Mouse (Mus musculus): Measurements from ENCODE around the gene A930002H24Rik.

The A930002H24Rik gene

DNA sequence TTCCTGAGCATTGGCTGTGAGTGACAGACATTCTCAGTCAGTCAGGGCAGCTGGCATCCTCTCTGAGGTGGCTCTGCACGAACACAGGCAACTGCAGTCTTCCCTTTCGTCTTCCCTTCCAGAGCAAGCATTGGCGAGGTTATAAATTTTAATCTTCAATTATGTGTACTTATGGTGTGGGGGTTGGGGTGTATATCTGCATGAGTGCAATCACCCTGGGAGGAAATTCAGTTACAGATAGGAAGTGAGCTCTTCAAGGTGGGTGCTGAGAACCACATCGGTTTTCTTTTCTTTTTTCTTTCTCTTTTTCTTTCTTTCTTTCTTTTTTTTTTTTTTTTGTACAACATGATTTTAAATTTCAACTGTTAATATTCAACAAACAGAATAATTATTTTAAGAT lies 32.0 kb downstream of the A930002H24Rik start:
- no peak for DNase-seq

DNA sequence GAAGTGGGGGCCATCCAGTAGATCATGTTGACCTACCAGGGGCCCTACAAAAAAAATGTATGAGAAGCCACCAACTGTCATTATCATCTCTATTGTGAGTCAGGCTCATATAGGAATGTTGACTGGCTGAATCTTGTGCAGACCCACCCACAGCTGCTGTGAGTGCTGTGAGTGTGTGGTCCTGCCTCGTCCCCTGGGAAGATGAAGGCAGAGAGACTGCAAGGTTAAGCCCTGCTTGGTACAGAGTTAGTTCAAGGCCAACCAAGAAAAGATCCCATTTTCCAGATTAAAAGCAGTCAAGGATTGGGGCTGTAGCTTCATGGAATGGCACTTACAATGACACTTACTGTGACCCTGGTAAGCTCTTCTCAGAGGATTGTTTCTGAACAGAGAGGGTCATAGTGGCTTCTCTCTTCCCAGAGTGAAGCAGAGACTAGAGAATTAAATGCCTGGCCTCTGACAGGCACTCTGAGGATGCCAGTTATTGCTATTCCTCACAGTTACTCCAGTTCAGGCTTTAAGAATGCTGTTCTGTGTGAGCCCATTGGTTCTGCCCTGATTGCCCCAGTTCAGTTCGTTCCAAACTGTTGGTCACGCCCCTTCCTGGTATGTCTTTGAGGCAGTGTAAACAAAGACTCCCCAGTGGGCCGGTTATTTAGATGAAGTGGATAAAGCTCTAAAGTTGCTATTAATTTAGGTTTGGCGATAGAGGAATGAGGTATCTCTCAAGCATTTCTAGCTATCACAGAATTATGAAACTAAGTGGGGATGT lies 34.8 kb downstream of the A930002H24Rik start:
- DNase-seq, result no peak

DNA sequence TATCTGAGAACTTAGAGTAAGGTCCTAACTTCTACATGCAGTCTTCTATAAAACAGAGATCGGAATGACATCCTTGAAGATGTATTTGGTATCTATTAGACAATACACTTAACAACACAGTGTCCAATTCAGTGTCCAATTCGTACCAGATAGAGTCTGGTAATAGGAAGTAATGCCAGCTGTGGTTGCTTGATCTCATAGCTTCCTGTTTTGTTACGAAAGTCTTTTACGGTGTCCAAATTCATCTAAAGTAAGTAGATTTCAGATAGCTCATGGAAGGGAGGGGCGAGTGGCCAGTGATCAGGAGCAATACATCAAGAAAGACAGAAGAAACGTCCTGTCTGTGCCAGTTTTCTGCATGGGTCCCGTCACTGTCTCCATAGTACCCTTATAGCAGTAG lies 36.8 kb downstream of the A930002H24Rik start:
- no peak for DNase-seq

DNA sequence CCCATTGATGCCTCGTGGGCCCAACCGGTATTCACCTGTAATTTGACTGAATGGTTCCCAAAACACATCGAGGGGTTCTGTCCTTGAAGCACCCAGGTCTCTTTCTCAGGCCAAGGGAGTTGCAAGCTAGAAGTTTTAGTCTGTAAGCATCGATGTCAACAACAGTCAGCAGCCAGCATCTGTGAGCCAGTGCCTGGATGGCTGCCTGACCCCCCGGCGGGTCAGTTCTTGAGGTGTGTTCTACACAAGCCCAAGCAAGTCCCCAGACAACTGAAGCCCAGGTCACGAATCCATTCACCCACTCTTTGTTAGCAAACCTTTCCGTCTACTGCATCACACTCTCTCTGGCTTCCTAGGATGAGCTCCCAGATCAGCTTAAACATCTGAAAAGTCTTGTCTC lies 37.4 kb downstream of the A930002H24Rik start:
- DNase-seq, result no peak

DNA sequence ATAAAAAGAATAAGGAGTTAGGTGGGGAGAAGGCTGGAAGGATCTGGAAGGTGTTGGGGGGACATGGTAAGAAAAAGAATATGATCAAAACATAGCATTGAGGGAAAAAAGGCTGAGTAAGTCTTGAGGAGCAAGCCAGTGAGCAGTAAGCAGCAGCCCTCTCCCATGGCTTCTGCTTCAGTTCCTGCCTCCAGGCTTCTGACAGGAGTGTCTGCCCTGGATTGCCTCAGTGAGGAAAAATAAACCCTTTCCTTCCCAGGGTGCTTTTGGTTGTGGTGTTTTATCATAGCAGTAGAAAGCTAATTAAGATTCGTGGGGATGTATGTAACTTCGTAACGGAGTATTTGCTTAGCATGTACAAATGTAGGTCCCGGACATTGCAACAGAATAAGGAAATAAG lies 39.5 kb downstream of the A930002H24Rik start:
- DNase-seq, result no peak

DNA sequence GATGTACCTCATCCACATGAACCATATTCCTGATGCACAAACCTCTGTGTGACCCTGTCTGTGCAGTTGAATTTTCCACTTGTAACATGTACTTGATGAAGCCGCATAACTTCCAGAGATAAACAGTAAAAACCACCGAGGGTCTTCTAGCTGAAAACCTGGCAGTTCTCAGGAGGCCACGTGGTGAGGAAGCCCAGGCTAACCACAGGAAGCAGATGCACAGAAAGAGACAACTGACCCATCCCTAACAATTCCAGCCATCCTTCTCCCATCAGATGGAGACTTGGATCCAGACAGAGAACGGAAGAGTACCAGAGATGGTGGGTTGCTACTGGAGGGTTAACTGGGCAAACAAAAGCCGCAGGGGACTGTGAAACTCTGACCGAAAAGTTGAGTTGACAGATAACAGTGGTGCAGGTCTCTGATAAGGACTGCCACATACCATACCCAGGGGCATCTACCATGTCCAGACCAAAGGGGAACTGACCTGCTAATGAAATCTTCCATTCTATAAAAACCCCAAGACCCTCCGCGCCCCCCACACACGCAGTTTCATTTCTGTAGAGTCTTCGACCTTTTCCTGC lies 45.1 kb downstream of the A930002H24Rik start:
- no peak for DNase-seq

DNA sequence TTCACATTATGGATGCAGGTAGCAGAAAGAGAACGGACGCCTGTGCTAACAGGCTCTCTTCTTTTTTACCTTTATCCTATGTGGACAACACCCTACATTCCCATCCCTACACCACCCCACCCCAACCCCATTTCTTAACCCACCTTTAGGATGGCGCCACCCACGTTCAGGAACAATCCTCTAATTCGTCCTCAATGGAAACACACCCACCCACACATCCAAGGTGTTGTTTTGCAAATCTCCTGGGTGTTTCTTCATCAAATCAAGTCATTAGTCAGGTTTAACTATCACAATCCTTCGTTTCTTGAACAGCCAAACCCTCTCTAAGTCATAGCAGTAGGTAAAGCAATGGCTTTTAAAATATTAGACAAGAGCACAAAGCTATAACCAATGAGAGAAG lies 50.0 kb downstream of the A930002H24Rik start:
- no peak for DNase-seq

All from kidney, adult 11 months (tissue).